Comparison of ENCODE assay signal across 19 mouse cellular contexts in genomic region chr8:48507719-48508501, GRCm38 (mm10).
DNase-seq lines count a peak whose midpoint lies in the region; ATAC-seq and TF ChIP-seq lines count a peak whose summit lies in the region.
"Had no signal": no experiment of that assay in that cellular context is flagged by ENCODE, and none has a peak within 500 bp of the region (broad histone marks: within the 10 kb centered on the region; RNA-seq: fewer than 3 reads in every experiment).

No protein-coding gene starts in this region.

- no peak overlapping the region for H3K27ac ChIP-seq in embryonic facial prominence, embryonic 11.5 days (replicated peaks; ENCODE audit: low read depth, low read length)
- no peak overlapping the region for H3K27ac ChIP-seq in embryonic facial prominence, embryonic 10.5 days (replicated peaks)
- no peak overlapping the region for H3K27ac ChIP-seq in hindbrain, embryonic 16.5 days (ENCODE audit: low read depth, low read length)
- no peak overlapping the region for H3K27ac ChIP-seq in hindbrain, postnatal 0 days
- H3K27ac ChIP-seq in midbrain, embryonic 16.5 days (ENCODE audit: low read length), result no peak overlapping the region
- H3K27ac ChIP-seq in midbrain, embryonic 15.5 days, result no peak overlapping the region
- no peak overlapping the region for H3K27ac ChIP-seq in limb, embryonic 14.5 days (replicated peaks; ENCODE audit: low read depth, low read length)
- H3K27ac ChIP-seq: gastrocnemius, adult 2 months; heart, adult 2 months; layer of hippocampus, adult 2 months; left cerebral cortex, adult 2 months; liver, embryonic 12.5 days; lung, embryonic 15.5 days; stomach, postnatal 0 days had no signal

- peak; percentile 65 for DNase-seq in embryonic facial prominence, embryonic 11.5 days (ENCODE audit: low spot score)
- DNase-seq in embryonic facial prominence, embryonic 10.5 days (ENCODE audit: low spot score), result no peak
- DNase-seq in hindbrain, postnatal 0 days (ENCODE audit: low spot score), result no peak
- peak; percentile 24 for DNase-seq in limb, embryonic 14.5 days (ENCODE audit: low spot score)
- no peak for DNase-seq in embryo, embryonic 10 days (ENCODE audit: low spot score)
- DNase-seq: adrenal gland, postnatal 25 days; cerebellum, adult 9-10 months; gastrocnemius, adult 2 months; heart, adult 2 months; kidney, adult 11 months; right cerebral cortex, postnatal 14 days had no signal

- 58% methylated on average over 10 of the region's 10 CpGs for WGBS in embryonic facial prominence, embryonic 11.5 days
- 65% methylated on average over 10 of the region's 10 CpGs for WGBS in embryonic facial prominence, embryonic 10.5 days
- WGBS in hindbrain, embryonic 16.5 days, result 75% methylated on average over 10 of the region's 10 CpGs
- WGBS in hindbrain, postnatal 0 days, result 80% methylated on average over 10 of the region's 10 CpGs
- WGBS in midbrain, embryonic 16.5 days, result 73% methylated on average over 10 of the region's 10 CpGs
- WGBS in midbrain, embryonic 15.5 days, result 70% methylated on average over 10 of the region's 10 CpGs
- 56% methylated on average over 10 of the region's 10 CpGs for WGBS in limb, embryonic 14.5 days

- H3K9ac ChIP-seq in embryonic facial prominence, embryonic 11.5 days (replicated peaks; ENCODE audit: low read length), result no peak overlapping the region
- no peak overlapping the region for H3K9ac ChIP-seq in hindbrain, embryonic 16.5 days (ENCODE audit: low read depth, low read length)
- no peak overlapping the region for H3K9ac ChIP-seq in hindbrain, postnatal 0 days (replicated peaks; ENCODE audit: low read length)
- no peak overlapping the region for H3K9ac ChIP-seq in midbrain, embryonic 16.5 days (ENCODE audit: low read depth, low read length)
- H3K9ac ChIP-seq in midbrain, embryonic 15.5 days, result no peak overlapping the region
- no peak overlapping the region for H3K9ac ChIP-seq in limb, embryonic 14.5 days (ENCODE audit: low read depth, low read length, severe bottlenecking)
- H3K9ac ChIP-seq: liver, embryonic 12.5 days; lung, embryonic 15.5 days had no signal

- H3K4me3 ChIP-seq in embryonic facial prominence, embryonic 11.5 days (ENCODE audit: low read depth, low read length), result no peak overlapping the region
- no peak overlapping the region for H3K4me3 ChIP-seq in embryonic facial prominence, embryonic 10.5 days
- no peak overlapping the region for H3K4me3 ChIP-seq in hindbrain, embryonic 16.5 days (ENCODE audit: low read length)
- no peak overlapping the region for H3K4me3 ChIP-seq in hindbrain, postnatal 0 days (ENCODE audit: low read length)
- no peak overlapping the region for H3K4me3 ChIP-seq in midbrain, embryonic 16.5 days (ENCODE audit: low read depth, low read length)
- H3K4me3 ChIP-seq in midbrain, embryonic 15.5 days, result no peak overlapping the region
- H3K4me3 ChIP-seq in limb, embryonic 14.5 days (replicated peaks; ENCODE audit: low read length), result no peak overlapping the region
- H3K4me3 ChIP-seq: gastrocnemius, adult 2 months; heart, adult 2 months; layer of hippocampus, adult 2 months; liver, embryonic 12.5 days had no signal

- H3K4me1 ChIP-seq in embryonic facial prominence, embryonic 11.5 days (ENCODE audit: control insufficient read depth, insufficient read depth, low read length), result peaks cover 5% of the 10 kb centered on the region; the same call in 1 of the 2 replicates
- H3K4me1 ChIP-seq in embryonic facial prominence, embryonic 10.5 days, result peaks cover 26% of the 10 kb centered on the region
- H3K4me1 ChIP-seq in hindbrain, embryonic 16.5 days (ENCODE audit: control insufficient read depth, insufficient read depth, low read depth, low read length), result peaks cover 12% of the 10 kb centered on the region
- H3K4me1 ChIP-seq in hindbrain, postnatal 0 days (ENCODE audit: insufficient read depth, low read length), result no peaks in the 10 kb centered on the region; the same call in 1 of the 2 replicates
- peaks cover 17% of the 10 kb centered on the region for H3K4me1 ChIP-seq in midbrain, embryonic 16.5 days (ENCODE audit: control insufficient read depth, insufficient read depth, low read length)
- H3K4me1 ChIP-seq in midbrain, embryonic 15.5 days, result peaks cover 31% of the 10 kb centered on the region
- peaks cover 14% of the 10 kb centered on the region for H3K4me1 ChIP-seq in limb, embryonic 14.5 days (ENCODE audit: control insufficient read depth, insufficient read depth, low read length)
- H3K4me1 ChIP-seq: liver, embryonic 12.5 days; lung, embryonic 15.5 days had no signal

- no peak for TF ChIP-seq POLR2A in limb, embryonic 14.5 days (IDR thresholded peaks at IDR 0.05; ENCODE audit: borderline replicate concordance, extremely low read depth, insufficient read depth, insufficient read length)

- no peaks in the 10 kb centered on the region for H3K9me3 ChIP-seq in embryonic facial prominence, embryonic 11.5 days (replicated peaks; ENCODE audit: control insufficient read depth, low read length)
- H3K9me3 ChIP-seq in embryonic facial prominence, embryonic 10.5 days, result no peaks in the 10 kb centered on the region
- no peaks in the 10 kb centered on the region for H3K9me3 ChIP-seq in hindbrain, embryonic 16.5 days (ENCODE audit: control insufficient read depth, low read length)
- H3K9me3 ChIP-seq in hindbrain, postnatal 0 days (ENCODE audit: low read length), result no peaks in the 10 kb centered on the region
- H3K9me3 ChIP-seq in midbrain, embryonic 16.5 days (replicated peaks; ENCODE audit: control insufficient read depth, low read length, poor library complexity, severe bottlenecking), result no peaks in the 10 kb centered on the region
- no peaks in the 10 kb centered on the region for H3K9me3 ChIP-seq in midbrain, embryonic 15.5 days
- no peaks in the 10 kb centered on the region for H3K9me3 ChIP-seq in limb, embryonic 14.5 days (ENCODE audit: control insufficient read depth, low read length)
- H3K9me3 ChIP-seq: liver, embryonic 12.5 days; lung, embryonic 15.5 days had no signal

- H3K36me3 ChIP-seq in embryonic facial prominence, embryonic 11.5 days (replicated peaks; ENCODE audit: control insufficient read depth, insufficient read depth, low read depth, low read length), result no peaks in the 10 kb centered on the region
- H3K36me3 ChIP-seq in embryonic facial prominence, embryonic 10.5 days (replicated peaks), result peaks cover 21% of the 10 kb centered on the region
- H3K36me3 ChIP-seq in hindbrain, embryonic 16.5 days (ENCODE audit: control insufficient read depth, insufficient read depth, low read length), result no peaks in the 10 kb centered on the region
- no peaks in the 10 kb centered on the region for H3K36me3 ChIP-seq in hindbrain, postnatal 0 days (ENCODE audit: insufficient read depth, low read length)
- no peaks in the 10 kb centered on the region for H3K36me3 ChIP-seq in midbrain, embryonic 16.5 days (ENCODE audit: control insufficient read depth, insufficient read depth, low read length)
- no peaks in the 10 kb centered on the region for H3K36me3 ChIP-seq in midbrain, embryonic 15.5 days (replicated peaks)
- H3K36me3 ChIP-seq in limb, embryonic 14.5 days (ENCODE audit: control insufficient read depth, insufficient read depth, low read length), result no peaks in the 10 kb centered on the region
- H3K36me3 ChIP-seq: liver, embryonic 12.5 days; lung, embryonic 15.5 days had no signal

- TF ChIP-seq CTCF in hindbrain, postnatal 0 days (IDR thresholded peaks at IDR 0.05; ENCODE audit: low read depth), result no peak

- H3K4me2 ChIP-seq in embryonic facial prominence, embryonic 11.5 days (ENCODE audit: low read depth, low read length), result no peak overlapping the region
- H3K4me2 ChIP-seq in hindbrain, embryonic 16.5 days (ENCODE audit: low read length), result no peak overlapping the region
- no peak overlapping the region for H3K4me2 ChIP-seq in hindbrain, postnatal 0 days (ENCODE audit: low read depth, low read length)
- H3K4me2 ChIP-seq in midbrain, embryonic 16.5 days (ENCODE audit: low read length), result no peak overlapping the region
- no peak overlapping the region for H3K4me2 ChIP-seq in midbrain, embryonic 15.5 days
- H3K4me2 ChIP-seq in limb, embryonic 14.5 days (replicated peaks; ENCODE audit: low read depth, low read length, severe bottlenecking), result no peak overlapping the region
- H3K4me2 ChIP-seq: liver, embryonic 12.5 days had no signal

- peak; percentile 63; the same call in 1 of the 2 replicates for ATAC-seq in embryonic facial prominence, embryonic 11.5 days (replicated peaks; ENCODE audit: insufficient number of reproducible peaks, low FRiP score, low TSS enrichment, low read depth)
- ATAC-seq in hindbrain, embryonic 16.5 days, result 0 out of 2 replicates have a peak, but pooled peaks have one; percentile 4
- ATAC-seq in hindbrain, postnatal 0 days, result no peak
- 0 out of 2 replicates have a peak, but pooled peaks have one; percentile 15 for ATAC-seq in midbrain, embryonic 16.5 days
- ATAC-seq in midbrain, embryonic 15.5 days (replicated peaks), result no peak; the same call in 1 of the 2 replicates
- no peak for ATAC-seq in limb, embryonic 14.5 days (ENCODE audit: low FRiP score, low read depth)
- ATAC-seq: liver, embryonic 12.5 days had no signal

- no peaks in the 10 kb centered on the region for H3K27me3 ChIP-seq in embryonic facial prominence, embryonic 11.5 days (ENCODE audit: control insufficient read depth, insufficient read depth, low read length)
- H3K27me3 ChIP-seq in embryonic facial prominence, embryonic 10.5 days (replicated peaks; ENCODE audit: low read depth, poor library complexity, severe bottlenecking), result no peaks in the 10 kb centered on the region
- H3K27me3 ChIP-seq in hindbrain, embryonic 16.5 days (replicated peaks; ENCODE audit: control insufficient read depth, insufficient read depth, low read length), result no peaks in the 10 kb centered on the region
- no peaks in the 10 kb centered on the region for H3K27me3 ChIP-seq in hindbrain, postnatal 0 days (ENCODE audit: insufficient read depth, low read length)
- no peaks in the 10 kb centered on the region for H3K27me3 ChIP-seq in midbrain, embryonic 16.5 days (ENCODE audit: control insufficient read depth, insufficient read depth, low read depth, low read length)
- H3K27me3 ChIP-seq in midbrain, embryonic 15.5 days (replicated peaks), result no peaks in the 10 kb centered on the region
- H3K27me3 ChIP-seq in limb, embryonic 14.5 days (ENCODE audit: control insufficient read depth, insufficient read depth, low read length), result no peaks in the 10 kb centered on the region
- H3K27me3 ChIP-seq: liver, embryonic 12.5 days; lung, embryonic 15.5 days had no signal

Comparison
In these comparisons a context has a peak if more than half of its experiments do, and no peak if none do; other contexts are left out.
1. ATAC-seq: peak in embryonic facial prominence, embryonic 11.5 days (single experiment), hindbrain, embryonic 16.5 days (single experiment) and midbrain, embryonic 16.5 days (single experiment); none in hindbrain, postnatal 0 days (single experiment), midbrain, embryonic 15.5 days (single experiment) and limb, embryonic 14.5 days (single experiment).
2. DNase-seq: peak in embryonic facial prominence, embryonic 11.5 days (single experiment) and limb, embryonic 14.5 days (single experiment); none in embryonic facial prominence, embryonic 10.5 days (single experiment), hindbrain, postnatal 0 days (single experiment) and embryo, embryonic 10 days (single experiment).